Mouse (Mus musculus): ENCODE data around the gene Pak6.

- TF ChIP-seq GATA1 (IDR thresholded peaks at IDR 0.05; ENCODE audit: low read length) (no peak), TAL1 (IDR thresholded peaks at IDR 0.05; ENCODE audit: low read length) (no peak)
These were observed 8.6 kb downstream of the Pak6 start for GRCm38 (mm10) chr2:118671728-118672127.
